Mouse (Mus musculus) neural tube, embryonic 11.5 days (tissue): ENCODE measurements around the gene Grk5. TPM values are rescaled to one million over a fixed set of nuclear protein-coding genes. Genes with fewer than 3 reads are reported as not detected.

Experiments used
- ATAC-seq: fragments of 200-750 bp; cut with Nextera tagmentation; 2 replicates; pipeline ENCODE4 v1.8.0; 2017; ENCODE audit warnings: moderate number of reproducible peaks, mild to moderate bottlenecking, moderate TSS enrichment, moderate library complexity; ENCODE audit not compliant: insufficient read depth, low FRiP score, low TSS enrichment
- DNase-seq: peaks from one replicate; pipeline ENCODE4 v3.0.0-alpha.2; 2015; ENCODE audit warnings: low spot score
- H3K27ac ChIP-seq: fragments of 300-500 bp; sonication (generic); 2 replicates; pipeline ENCODE4 v1.5.1; 2014; ENCODE audit warnings: low read depth, mild to moderate bottlenecking, low read length
- H3K27me3 ChIP-seq: fragments of 300-500 bp; sonication (generic); 2 replicates; pipeline ENCODE4 v1.6.1; 2014; ENCODE audit warnings: mild to moderate bottlenecking, low read length, mixed read lengths; ENCODE audit not compliant: control insufficient read depth, insufficient read depth
- H3K36me3 ChIP-seq: fragments of 300-500 bp; sonication (generic); 2 replicates; pipeline ENCODE4 v1.6.1; 2014; ENCODE audit warnings: mild to moderate bottlenecking, low read length, moderate library complexity, mixed read lengths; ENCODE audit not compliant: control insufficient read depth, insufficient read depth
- H3K4me1 ChIP-seq: fragments of 300-500 bp; sonication (generic); 2 replicates; pipeline ENCODE4 v1.6.1; 2014; ENCODE audit warnings: low read length, mixed read lengths; ENCODE audit not compliant: control insufficient read depth, insufficient read depth
- H3K4me2 ChIP-seq: fragments of 300-500 bp; sonication (generic); 2 replicates; pipeline ENCODE4 v1.6.1; 2014; ENCODE audit warnings: low read depth, mild to moderate bottlenecking, moderate library complexity
- H3K4me3 ChIP-seq: fragments of 300-500 bp; sonication (generic); 2 replicates; pipeline ENCODE4 v1.5.1; 2014; ENCODE audit warnings: low read depth, low read length
- H3K9ac ChIP-seq: fragments of 300-500 bp; sonication (generic); 2 replicates; pipeline ENCODE4 v1.6.1; 2014; ENCODE audit warnings: mild to moderate bottlenecking, low read length
- H3K9me3 ChIP-seq: fragments of 300-500 bp; sonication (generic); 2 replicates; pipeline ENCODE4 v1.6.1; 2016; ENCODE audit warnings: low read length; ENCODE audit not compliant: control insufficient read depth
- WGBS: fragments of 180-500 bp; shearing (Covaris S2); extraction: QIAGEN DNeasy Blood & Tissue Kit; methylation state at CpG from one replicate; pipeline ENCODE4 v1.1.7; 2014; 5-methylcytosine and 5-hydroxymethylcytosine counted together
- polyA plus RNA-seq: library from polyadenylated mRNA; unstranded; fragments of >200 nt; fragmentation: Nextera tagmentation; extraction: Ambion mirVana; gene quantifications from 2 replicates; pipeline ENCODE4 v1.2.1, GENCODE M21; 2014

The Grk5 gene
- polyA plus RNA-seq, 1 experiment from 2014 or later = 3.4 TPM

- no peak overlapping the region for H3K4me2 ChIP-seq
- no peaks in the 10 kb centered on the region for H3K27me3 ChIP-seq
- 0 out of 2 replicates have a peak, but pooled peaks cover 3% of the 10 kb centered on the region for H3K4me1 ChIP-seq
- H3K36me3 ChIP-seq = no peaks in the 10 kb centered on the region
- no peak overlapping the region for H3K9ac ChIP-seq
- H3K9me3 ChIP-seq = no peaks in the 10 kb centered on the region
- DNase-seq (no peak), ATAC-seq (no peak)
- no peak overlapping the region for H3K27ac ChIP-seq
- H3K4me3 ChIP-seq = no peak overlapping the region
- 49% methylated on average over 3 of the region's 3 CpGs for WGBS
Measured at GRCm38 (mm10) chr19:60895251-60895880, 5.8 kb downstream of the Grk5 start.

- no peak overlapping the region for H3K9ac ChIP-seq
- 70% methylated on average over 1 of the region's 1 CpGs for WGBS
- no peaks in the 10 kb centered on the region for H3K27me3 ChIP-seq
- no peaks in the 10 kb centered on the region for H3K36me3 ChIP-seq
- H3K4me3 ChIP-seq = no peak overlapping the region
- no peak overlapping the region for H3K4me2 ChIP-seq
- DNase-seq (no peak), ATAC-seq (no peak)
- H3K27ac ChIP-seq = no peak overlapping the region
- H3K4me1 ChIP-seq = no peaks in the 10 kb centered on the region
- H3K9me3 ChIP-seq = no peaks in the 10 kb centered on the region
Measured at GRCm38 (mm10) chr19:60903139-60903538, 13.6 kb downstream of the Grk5 start.

- H3K9ac ChIP-seq = no peak overlapping the region
- no peaks in the 10 kb centered on the region for H3K9me3 ChIP-seq
- no peaks in the 10 kb centered on the region for H3K27me3 ChIP-seq
- H3K36me3 ChIP-seq = no peaks in the 10 kb centered on the region
- H3K4me1 ChIP-seq = no peaks in the 10 kb centered on the region
- DNase-seq (no peak), ATAC-seq (no peak)
- no peak overlapping the region for H3K27ac ChIP-seq
- 80% methylated on average over 1 of the region's 1 CpGs for WGBS
- H3K4me2 ChIP-seq = no peak overlapping the region
- no peak overlapping the region for H3K4me3 ChIP-seq
Measured at GRCm38 (mm10) chr19:60903971-60904370, 14.4 kb downstream of the Grk5 start.

- Histone ChIP-seq H3K9me3 (no peaks in the 10 kb centered on the region), H3K4me1 (no peaks in the 10 kb centered on the region), H3K27ac (no peak overlapping the region), H3K9ac (no peak overlapping the region), H3K27me3 (no peaks in the 10 kb centered on the region), H3K4me3 (no peak overlapping the region), H3K36me3 (no peaks in the 10 kb centered on the region), H3K4me2 (no peak overlapping the region)
- ATAC-seq (no peak), DNase-seq (no peak)
- 97% methylated on average over 5 of the region's 5 CpGs for WGBS
Measured at GRCm38 (mm10) chr19:60905477-60905876, 15.9 kb downstream of the Grk5 start.

- Histone ChIP-seq H3K9me3 (no peaks in the 10 kb centered on the region), H3K4me1 (no peaks in the 10 kb centered on the region), H3K27me3 (no peaks in the 10 kb centered on the region), H3K27ac (no peak overlapping the region), H3K4me3 (no peak overlapping the region), H3K36me3 (no peaks in the 10 kb centered on the region), H3K9ac (no peak overlapping the region), H3K4me2 (no peak overlapping the region)
- DNase-seq (no peak), ATAC-seq (no peak)
Measured at GRCm38 (mm10) chr19:60910304-60910703, 20.8 kb downstream of the Grk5 start.

- H3K27me3 ChIP-seq = no peaks in the 10 kb centered on the region
- no peaks in the 10 kb centered on the region for H3K9me3 ChIP-seq
- no peaks in the 10 kb centered on the region for H3K4me1 ChIP-seq
- no peak overlapping the region for H3K4me2 ChIP-seq
- no peaks in the 10 kb centered on the region for H3K36me3 ChIP-seq
- H3K9ac ChIP-seq = no peak overlapping the region
- H3K4me3 ChIP-seq = no peak overlapping the region
- no peak overlapping the region for H3K27ac ChIP-seq
- 80% methylated on average over 2 of the region's 2 CpGs for WGBS
- ATAC-seq (no peak), DNase-seq (no peak)
Measured at GRCm38 (mm10) chr19:60911653-60912052, 22.1 kb downstream of the Grk5 start.

- WGBS = 79% methylated on average over 4 of the region's 4 CpGs
- no peak for DNase-seq
- H3K36me3 ChIP-seq = no peaks in the 10 kb centered on the region
- no peaks in the 10 kb centered on the region for H3K27me3 ChIP-seq
- H3K9me3 ChIP-seq = no peaks in the 10 kb centered on the region
- no peak overlapping the region for H3K4me3 ChIP-seq
- no peaks in the 10 kb centered on the region for H3K4me1 ChIP-seq
- H3K9ac ChIP-seq = no peak overlapping the region
- no peak overlapping the region for H3K4me2 ChIP-seq
- no peak for ATAC-seq
- H3K27ac ChIP-seq = no peak overlapping the region
Measured at GRCm38 (mm10) chr19:60915236-60915635, 25.7 kb downstream of the Grk5 start.

- no peak for DNase-seq
- Histone ChIP-seq H3K27me3 (no peaks in the 10 kb centered on the region), H3K9me3 (no peaks in the 10 kb centered on the region), H3K4me1 (no peaks in the 10 kb centered on the region), H3K4me2 (no peak overlapping the region), H3K27ac (no peak overlapping the region), H3K4me3 (no peak overlapping the region), H3K36me3 (no peaks in the 10 kb centered on the region), H3K9ac (no peak overlapping the region)
- ATAC-seq = no peak
- WGBS = 88% methylated on average over 3 of the region's 3 CpGs
Measured at GRCm38 (mm10) chr19:60915862-60916261, 26.3 kb downstream of the Grk5 start.

GRCm38 (mm10) chr19:60916869-60917570 lies 27.5 kb downstream of the Grk5 start:
- H3K27me3 ChIP-seq = no peaks in the 10 kb centered on the region
- no peaks in the 10 kb centered on the region for H3K4me1 ChIP-seq
- H3K4me2 ChIP-seq = no peak overlapping the region
- H3K9ac ChIP-seq = no peak overlapping the region
- ATAC-seq (no peak), DNase-seq (no peak)
- no peak overlapping the region for H3K27ac ChIP-seq
- WGBS = 85% methylated on average over 6 of the region's 6 CpGs
- no peak overlapping the region for H3K4me3 ChIP-seq
- H3K36me3 ChIP-seq = no peaks in the 10 kb centered on the region
- H3K9me3 ChIP-seq = no peaks in the 10 kb centered on the region
